16 mouse cellular contexts compared by ENCODE assay signal in genomic region chr13:48843530-48843929, GRCm38 (mm10).
"Had no signal": no experiment of that assay in that cellular context is flagged by ENCODE, and none has a peak within 500 bp of the region (broad histone marks: within the 10 kb centered on the region; RNA-seq: fewer than 3 reads in every experiment).

No protein-coding gene starts in this region.

- ATAC-seq: intestine, embryonic 15.5 days; liver, embryonic 12.5 days; midbrain, embryonic 15.5 days had no signal

- H3K4me2 ChIP-seq: intestine, embryonic 15.5 days; limb, embryonic 13.5 days; liver, embryonic 12.5 days; liver, embryonic 15.5 days; midbrain, embryonic 12.5 days; midbrain, embryonic 15.5 days had no signal

- DNase-seq: kidney, adult 11 months; kidney, adult 8-10 months; kidney, postnatal 14 days; kidney, postnatal 4 days; liver; lung, adult 18-20 months; lung, postnatal 14 days; lung, postnatal 4 days had no signal

- H3K27ac ChIP-seq: intestine, embryonic 15.5 days; limb, embryonic 10.5 days; limb, embryonic 13.5 days; liver, embryonic 12.5 days; liver, embryonic 15.5 days; midbrain, embryonic 12.5 days; midbrain, embryonic 15.5 days had no signal

- H3K9ac ChIP-seq: intestine, embryonic 15.5 days; limb, embryonic 13.5 days; liver, embryonic 12.5 days; liver, embryonic 15.5 days; midbrain, embryonic 12.5 days; midbrain, embryonic 15.5 days had no signal

- H3K36me3 ChIP-seq: intestine, embryonic 15.5 days; liver, embryonic 15.5 days; midbrain, embryonic 12.5 days; midbrain, embryonic 15.5 days had no signal

- H3K9me3 ChIP-seq: intestine, embryonic 15.5 days; limb, embryonic 10.5 days; limb, embryonic 13.5 days; liver, embryonic 12.5 days; liver, embryonic 15.5 days; midbrain, embryonic 12.5 days; midbrain, embryonic 15.5 days had no signal

- H3K27me3 ChIP-seq: intestine, embryonic 15.5 days; limb, embryonic 13.5 days; liver, embryonic 12.5 days; liver, embryonic 15.5 days; midbrain, embryonic 12.5 days; midbrain, embryonic 15.5 days had no signal

- H3K4me3 ChIP-seq: intestine, embryonic 15.5 days; limb, embryonic 10.5 days; limb, embryonic 13.5 days; liver, embryonic 12.5 days; liver, embryonic 15.5 days; midbrain, embryonic 12.5 days; midbrain, embryonic 15.5 days; myocyte had no signal
